Mouse (Mus musculus): ENCODE measurements around the gene Plvap. TPM values are rescaled to one million over a fixed set of nuclear protein-coding genes. Genes with fewer than 3 reads are reported as not detected.

The Plvap gene
- total and polyA plus RNA-seq, 3 experiments: 0.16 to 0.88 TPM; not detected in 1

- H3K4me1 ChIP-seq (ENCODE audit: insufficient read depth, low read depth, low read length): peaks cover 70% of the 10 kb centered on the region
- H3K27me3 ChIP-seq (ENCODE audit: insufficient read depth, low read length): no peaks in the 10 kb centered on the region
- peak overlapping the region; percentile 77 for H3K4me3 ChIP-seq (ENCODE audit: low read depth, low read length)
These were observed 45.8 kb downstream of the Plvap start for GRCm38 (mm10) chr8:71465733-71466132.

GRCm38 (mm10) chr8:71464513-71465500 lies 46.7 kb downstream of the Plvap start, which contains the start of gene Mrpl34:
Gene Mrpl34 (plus strand): TSS chr8:71464959.
- ATAC-seq (ENCODE audit: extremely low read depth, insufficient number of reproducible peaks, low FRiP score, poor library complexity, severe bottlenecking): peak; percentile 71
- H3K27me3 ChIP-seq (ENCODE audit: insufficient read depth, low read length): no peaks in the 10 kb centered on the region
- H3K4me3 ChIP-seq (ENCODE audit: low read depth, low read length): peak within 1 kb of the TSS; percentile 77
- H3K36me3 ChIP-seq (replicated peaks): peaks cover 40% of the 10 kb centered on the region
- H3K9me3 ChIP-seq (replicated peaks): 0 out of 2 replicates have a peak, but pooled peaks cover 2% of the 10 kb centered on the region
- TF ChIP-seq CTCF (IDR thresholded peaks at IDR 0.05; ENCODE audit: low read depth, low read length): peak; percentile 92
- no peak for TF ChIP-seq GATA2 (IDR thresholded peaks at IDR 0.05; ENCODE audit: borderline replicate concordance, low read depth, low read length)
- peaks cover 61% of the 10 kb centered on the region for H3K4me1 ChIP-seq (ENCODE audit: insufficient read depth, low read depth, low read length)
- DNase-seq (ENCODE audit: low spot score): peak; percentile 87

More at GRCm38 (mm10) chr8:71465733-71466132, 45.8 kb downstream of the Plvap start:
- ATAC-seq (ENCODE audit: extremely low read depth, insufficient number of reproducible peaks, low FRiP score, poor library complexity, severe bottlenecking) (no peak), DNase-seq (ENCODE audit: low spot score) (no peak)
- H3K9me3 ChIP-seq (replicated peaks): 0 out of 2 replicates have a peak, but pooled peaks cover 2% of the 10 kb centered on the region
- peaks cover 47% of the 10 kb centered on the region for H3K36me3 ChIP-seq (replicated peaks)
- TF ChIP-seq GATA1 (IDR thresholded peaks at IDR 0.05; ENCODE audit: borderline replicate concordance, low read length) (no peak), GATA2 (IDR thresholded peaks at IDR 0.05; ENCODE audit: borderline replicate concordance, low read depth, low read length) (no peak), TAL1 (conservative IDR thresholded peaks at IDR 0.05; ENCODE audit: low read depth, low read length) (no peak), POLR2AphosphoS5 (IDR thresholded peaks at IDR 0.05; ENCODE audit: insufficient replicate concordance, low read depth, low read length) (no peak), CTCF (IDR thresholded peaks at IDR 0.05; ENCODE audit: low read depth, low read length) (no peak)

GRCm38 (mm10) chr8:71463188-71464033 lies 48.1 kb downstream of the Plvap start, which contains the start of gene Abhd8:
Gene Abhd8 (minus strand): TSS chr8:71463655.
- Histone ChIP-seq H3K9me3 (replicated peaks) (0 out of 2 replicates have a peak, but pooled peaks cover 2% of the 10 kb centered on the region), H3K36me3 (replicated peaks) (peaks cover 47% of the 10 kb centered on the region), H3K4me1 (ENCODE audit: insufficient read depth, low read depth, low read length) (peaks cover 52% of the 10 kb centered on the region), H3K27me3 (ENCODE audit: insufficient read depth, low read length) (no peaks in the 10 kb centered on the region), H3K4me3 (ENCODE audit: low read depth, low read length) (peak within 1 kb of the TSS; percentile 77)
- DNase-seq (ENCODE audit: low spot score): peak; percentile 91
- TF ChIP-seq GATA1 (IDR thresholded peaks at IDR 0.05; ENCODE audit: borderline replicate concordance, low read length) (no peak), POLR2AphosphoS5 (IDR thresholded peaks at IDR 0.05; ENCODE audit: insufficient replicate concordance, low read depth, low read length) (no peak)
- ATAC-seq (ENCODE audit: extremely low read depth, insufficient number of reproducible peaks, low FRiP score, poor library complexity, severe bottlenecking): peak; percentile 69

- no peaks in the 10 kb centered on the region for H3K27me3 ChIP-seq (ENCODE audit: insufficient read depth, low read length)
- peak overlapping the region; percentile 77 for H3K4me3 ChIP-seq (ENCODE audit: low read depth, low read length)
- peaks cover 50% of the 10 kb centered on the region for H3K36me3 ChIP-seq (replicated peaks)
- no peak for DNase-seq (ENCODE audit: low spot score)
- ATAC-seq (ENCODE audit: extremely low read depth, insufficient number of reproducible peaks, low FRiP score, poor library complexity, severe bottlenecking): no peak
- 0 out of 2 replicates have a peak, but pooled peaks cover 2% of the 10 kb centered on the region for H3K9me3 ChIP-seq (replicated peaks)
- TF ChIP-seq GATA2 (IDR thresholded peaks at IDR 0.05; ENCODE audit: borderline replicate concordance, low read depth, low read length) (no peak), CTCF (IDR thresholded peaks at IDR 0.05; ENCODE audit: low read depth, low read length) (no peak), TAL1 (conservative IDR thresholded peaks at IDR 0.05; ENCODE audit: low read depth, low read length) (no peak), GATA1 (IDR thresholded peaks at IDR 0.05; ENCODE audit: borderline replicate concordance, low read length) (no peak), POLR2AphosphoS5 (IDR thresholded peaks at IDR 0.05; ENCODE audit: insufficient replicate concordance, low read depth, low read length) (no peak)
- peaks cover 51% of the 10 kb centered on the region for H3K4me1 ChIP-seq (ENCODE audit: insufficient read depth, low read depth, low read length)
These were observed 48.8 kb downstream of the Plvap start for GRCm38 (mm10) chr8:71462786-71463185.

- Histone ChIP-seq H3K4me1 (ENCODE audit: insufficient read depth, low read depth, low read length) (peaks cover 52% of the 10 kb centered on the region), H3K9me3 (replicated peaks) (0 out of 2 replicates have a peak, but pooled peaks cover 2% of the 10 kb centered on the region), H3K4me3 (ENCODE audit: low read depth, low read length) (no peak overlapping the region), H3K27me3 (ENCODE audit: insufficient read depth, low read length) (no peaks in the 10 kb centered on the region), H3K36me3 (replicated peaks) (peaks cover 50% of the 10 kb centered on the region)
- DNase-seq (ENCODE audit: low spot score): no peak
- ATAC-seq (ENCODE audit: extremely low read depth, insufficient number of reproducible peaks, low FRiP score, poor library complexity, severe bottlenecking): no peak
- TF ChIP-seq POLR2AphosphoS5 (IDR thresholded peaks at IDR 0.05; ENCODE audit: insufficient replicate concordance, low read depth, low read length) (no peak), GATA2 (IDR thresholded peaks at IDR 0.05; ENCODE audit: borderline replicate concordance, low read depth, low read length) (no peak), CTCF (IDR thresholded peaks at IDR 0.05; ENCODE audit: low read depth, low read length) (no peak), GATA1 (IDR thresholded peaks at IDR 0.05; ENCODE audit: borderline replicate concordance, low read length) (no peak), TAL1 (conservative IDR thresholded peaks at IDR 0.05; ENCODE audit: low read depth, low read length) (no peak)
These were observed 49.4 kb downstream of the Plvap start for GRCm38 (mm10) chr8:71462191-71462590.

Measured in G1E (cell line).